Mouse (Mus musculus) heart, embryonic 11.5 days (tissue): Measurements from ENCODE around the gene Kras. TPM values are rescaled to one million over a fixed set of nuclear protein-coding genes. Genes with fewer than 3 reads are reported as not detected.
A peak's percentile ranks its signal among the peaks of the same experiment; 100 is the strongest.

Experiments used
- ATAC-seq: fragments of 200-750 bp; cut with Nextera tagmentation; replicated peaks from 2 replicates; pipeline ENCODE4 v1.8.0; 2017; ENCODE audit warnings: moderate library complexity; ENCODE audit not compliant: insufficient number of reproducible peaks, low FRiP score, low TSS enrichment
- H3K27ac ChIP-seq: fragments of 300-500 bp; sonication (generic); 2 replicates; pipeline ENCODE4 v1.5.1; 2014; ENCODE audit warnings: mild to moderate bottlenecking, low read depth, low read length
- H3K27me3 ChIP-seq: fragments of 300-500 bp; sonication (generic); 2 replicates; pipeline ENCODE4 v1.6.1; 2014; ENCODE audit warnings: mild to moderate bottlenecking, low read length, mixed read lengths; ENCODE audit not compliant: control insufficient read depth, insufficient read depth
- H3K36me3 ChIP-seq: fragments of 300-500 bp; sonication (generic); 2 replicates; pipeline ENCODE4 v1.6.1; 2014; ENCODE audit warnings: mild to moderate bottlenecking, low read length, moderate library complexity, mixed read lengths; ENCODE audit not compliant: control insufficient read depth, insufficient read depth
- H3K4me1 ChIP-seq: fragments of 300-500 bp; sonication (generic); 2 replicates; pipeline ENCODE4 v1.6.1; 2014; ENCODE audit warnings: low read length; ENCODE audit not compliant: control insufficient read depth, insufficient read depth
- H3K4me2 ChIP-seq: fragments of 300-500 bp; sonication (generic); 2 replicates; pipeline ENCODE4 v1.6.1; 2014; ENCODE audit warnings: mild to moderate bottlenecking, moderate library complexity
- H3K4me3 ChIP-seq: fragments of 300-500 bp; sonication (generic); 2 replicates; pipeline ENCODE4 v1.5.1; 2014; ENCODE audit warnings: low read depth, low read length
- H3K9ac ChIP-seq: fragments of 300-500 bp; sonication (generic); 2 replicates; pipeline ENCODE4 v1.6.1; 2014; ENCODE audit warnings: mild to moderate bottlenecking, low read depth, low read length, moderate library complexity
- H3K9me3 ChIP-seq: fragments of 300-500 bp; sonication (generic); replicated peaks from 2 replicates; pipeline ENCODE4 v1.6.1; 2016; ENCODE audit warnings: low read length; ENCODE audit not compliant: control insufficient read depth
- WGBS: fragments of 180-500 bp; shearing (Covaris S2); extraction: QIAGEN DNeasy Blood & Tissue Kit; methylation state at CpG from one replicate; pipeline ENCODE4 v1.1.7; 2014; ENCODE audit not compliant: insufficient replicate concordance; 5-methylcytosine and 5-hydroxymethylcytosine counted together
- polyA plus RNA-seq: library from polyadenylated mRNA; unstranded; fragments of >200 nt; fragmentation: Nextera tagmentation; extraction: Ambion mirVana; gene quantifications from 2 replicates; pipeline ENCODE4 v1.2.1, GENCODE M21; 2014

Kras gene
- polyA plus RNA-seq, 1 experiment from 2014 or later = 69.5 TPM

GRCm38 (mm10) chr6:145210816-145211338 is 39.2 kb downstream of the Kras start, which contains the start of the genes Casc1 and Etfrf1:
Gene Casc1, minus strand, starts transcription at chr6:145211005.
Gene Etfrf1, plus strand, starts transcription at chr6:145211134.
- no peaks in the 10 kb centered on the region for H3K9me3 ChIP-seq

GRCm38 (mm10) chr6:145210056-145210680 is 39.9 kb downstream of the Kras start:
- H3K4me3 ChIP-seq = peak overlapping the region; percentile 41
- H3K4me1 ChIP-seq = peaks cover 8% of the 10 kb centered on the region; the same call in 1 of the 2 replicates
- H3K9ac ChIP-seq = peak overlapping the region; percentile 56; the same call in 1 of the 2 replicates
- peak overlapping the region; percentile 80 for H3K4me2 ChIP-seq
- no peaks in the 10 kb centered on the region for H3K27me3 ChIP-seq
- H3K27ac ChIP-seq = peak overlapping the region; percentile 29; the same call in 1 of the 2 replicates
- H3K9me3 ChIP-seq = no peaks in the 10 kb centered on the region
- no peak for ATAC-seq
- H3K36me3 ChIP-seq = no peaks in the 10 kb centered on the region
- 38% methylated on average over 8 of the region's 8 CpGs for WGBS

More at GRCm38 (mm10) chr6:145210816-145211338, 39.2 kb downstream of the Kras start, which contains the start of the genes Casc1 and Etfrf1:
- no peaks in the 10 kb centered on the region for H3K36me3 ChIP-seq
- no peaks in the 10 kb centered on the region for H3K27me3 ChIP-seq
- peak within 1 kb of the TSS; percentile 80 for H3K4me2 ChIP-seq
- peak; percentile 99 for ATAC-seq
- peaks cover 8% of the 10 kb centered on the region; the same call in 1 of the 2 replicates for H3K4me1 ChIP-seq
- H3K9ac ChIP-seq = peak within 1 kb of the TSS; percentile 96
- WGBS = under 1% methylated on average over 36 of the region's 36 CpGs
- H3K4me3 ChIP-seq = peak within 1 kb of the TSS; percentile 79
- H3K27ac ChIP-seq = peak within 1 kb of the TSS; percentile 99

- Histone ChIP-seq H3K27me3 (no peaks in the 10 kb centered on the region), H3K4me1 (peaks cover 2% of the 10 kb centered on the region; the same call in 1 of the 2 replicates), H3K9me3 (no peaks in the 10 kb centered on the region), H3K27ac (no peak overlapping the region), H3K4me2 (no peak overlapping the region), H3K36me3 (no peaks in the 10 kb centered on the region), H3K4me3 (no peak overlapping the region), H3K9ac (no peak overlapping the region)
- ATAC-seq = no peak
- WGBS = 62% methylated on average over 10 of the region's 10 CpGs
These were observed 44.9 kb downstream of the Kras start for GRCm38 (mm10) chr6:145205142-145205541.

- Histone ChIP-seq H3K4me2 (no peak overlapping the region), H3K9me3 (no peaks in the 10 kb centered on the region), H3K4me1 (no peaks in the 10 kb centered on the region), H3K27me3 (no peaks in the 10 kb centered on the region), H3K36me3 (no peaks in the 10 kb centered on the region), H3K9ac (no peak overlapping the region), H3K27ac (no peak overlapping the region), H3K4me3 (no peak overlapping the region)
- no peak for ATAC-seq
- WGBS = 86% methylated on average over 6 of the region's 6 CpGs
These were observed 45.6 kb downstream of the Kras start for GRCm38 (mm10) chr6:145204440-145204839.

- Histone ChIP-seq H3K9me3 (no peaks in the 10 kb centered on the region), H3K4me3 (no peak overlapping the region), H3K4me2 (no peak overlapping the region), H3K27me3 (no peaks in the 10 kb centered on the region), H3K36me3 (no peaks in the 10 kb centered on the region), H3K9ac (no peak overlapping the region), H3K27ac (no peak overlapping the region), H3K4me1 (no peaks in the 10 kb centered on the region)
- no peak for ATAC-seq
- 74% methylated on average over 13 of the region's 13 CpGs for WGBS
These were observed 47.5 kb downstream of the Kras start for GRCm38 (mm10) chr6:145202432-145203125.

GRCm38 (mm10) chr6:145197949-145198686 is 51.9 kb downstream of the Kras start:
- 86% methylated on average over 8 of the region's 8 CpGs for WGBS
- H3K27me3 ChIP-seq = no peaks in the 10 kb centered on the region
- no peak overlapping the region for H3K9ac ChIP-seq
- H3K36me3 ChIP-seq = no peaks in the 10 kb centered on the region
- ATAC-seq = no peak
- H3K27ac ChIP-seq = no peak overlapping the region
- no peaks in the 10 kb centered on the region for H3K4me1 ChIP-seq
- H3K4me2 ChIP-seq = no peak overlapping the region
- H3K4me3 ChIP-seq = no peak overlapping the region
- no peaks in the 10 kb centered on the region for H3K9me3 ChIP-seq

- no peak overlapping the region for H3K9ac ChIP-seq
- no peaks in the 10 kb centered on the region for H3K27me3 ChIP-seq
- no peak for ATAC-seq
- WGBS = 76% methylated on average over 11 of the region's 11 CpGs
- no peak overlapping the region for H3K4me3 ChIP-seq
- H3K4me1 ChIP-seq = no peaks in the 10 kb centered on the region
- no peaks in the 10 kb centered on the region for H3K9me3 ChIP-seq
- H3K27ac ChIP-seq = no peak overlapping the region
- H3K4me2 ChIP-seq = no peak overlapping the region
- no peaks in the 10 kb centered on the region for H3K36me3 ChIP-seq
These were observed 56.6 kb downstream of the Kras start for GRCm38 (mm10) chr6:145193446-145193845.

GRCm38 (mm10) chr6:145193038-145193437 is 57.0 kb downstream of the Kras start:
- Histone ChIP-seq H3K9me3 (no peaks in the 10 kb centered on the region), H3K4me2 (no peak overlapping the region), H3K27me3 (no peaks in the 10 kb centered on the region), H3K27ac (no peak overlapping the region), H3K4me3 (no peak overlapping the region), H3K4me1 (no peaks in the 10 kb centered on the region), H3K36me3 (no peaks in the 10 kb centered on the region), H3K9ac (no peak overlapping the region)
- no peak for ATAC-seq
- WGBS = 70% methylated on average over 3 of the region's 3 CpGs
